Mouse (Mus musculus): Measurements from ENCODE around the gene Rnf144a.
"Not testable (repeated sequence)": the region's sequence is repeated elsewhere in the genome, so short reads cannot be mapped to it uniquely, and the experiment has no call there.

Rnf144a gene

GRCm38 (mm10) chr12:26323783-26324364 is 91.2 kb downstream of the Rnf144a start:
- DNase-seq (ENCODE audit: low read depth, low spot score) = no peak

GRCm38 (mm10) chr12:26316261-26316660 is 98.8 kb downstream of the Rnf144a start:
- peak; percentile 62 for DNase-seq (ENCODE audit: low read depth, low spot score)

DNA sequence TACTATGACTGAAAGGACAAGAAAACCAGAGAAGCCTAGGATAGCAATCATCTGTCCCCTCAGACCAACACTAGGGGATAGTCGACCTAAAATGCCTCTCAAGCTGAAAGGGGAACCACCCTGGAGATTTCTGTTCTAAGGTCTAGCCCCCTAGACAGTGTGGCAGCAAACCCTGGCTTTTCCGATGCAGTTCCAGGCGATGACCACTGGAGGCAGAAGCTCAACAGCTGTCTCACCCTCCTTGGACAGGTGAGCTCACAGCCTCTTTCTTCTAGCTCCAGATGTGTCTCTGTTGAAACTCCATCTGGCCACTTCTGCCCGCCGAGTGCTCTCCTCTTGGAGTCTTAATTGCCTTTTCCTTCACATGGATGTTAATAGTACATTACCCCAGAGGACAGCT is 100.1 kb downstream of the Rnf144a start:
- DNase-seq (ENCODE audit: low read depth, low spot score) = no peak

DNA sequence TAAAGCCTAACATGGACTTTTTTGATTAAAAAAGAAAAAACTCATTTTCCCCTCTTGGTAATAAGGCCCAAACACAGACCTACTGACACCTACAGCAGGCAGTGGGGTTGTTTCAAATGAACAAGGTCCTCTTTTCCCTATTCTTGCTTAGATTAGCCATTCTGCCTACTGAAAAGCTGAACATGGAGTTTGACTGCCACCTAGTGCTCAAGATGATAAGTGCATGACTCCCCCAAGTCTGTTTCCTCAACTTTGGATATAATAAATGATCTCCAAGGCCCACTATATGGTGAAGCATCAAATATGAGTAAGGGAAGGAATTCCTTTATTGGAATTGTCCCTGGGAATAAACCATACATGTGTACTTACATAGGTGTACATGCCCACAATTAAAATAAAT is 103.5 kb downstream of the Rnf144a start:
- DNase-seq (ENCODE audit: low read depth, low spot score) = peak; percentile 23

DNA sequence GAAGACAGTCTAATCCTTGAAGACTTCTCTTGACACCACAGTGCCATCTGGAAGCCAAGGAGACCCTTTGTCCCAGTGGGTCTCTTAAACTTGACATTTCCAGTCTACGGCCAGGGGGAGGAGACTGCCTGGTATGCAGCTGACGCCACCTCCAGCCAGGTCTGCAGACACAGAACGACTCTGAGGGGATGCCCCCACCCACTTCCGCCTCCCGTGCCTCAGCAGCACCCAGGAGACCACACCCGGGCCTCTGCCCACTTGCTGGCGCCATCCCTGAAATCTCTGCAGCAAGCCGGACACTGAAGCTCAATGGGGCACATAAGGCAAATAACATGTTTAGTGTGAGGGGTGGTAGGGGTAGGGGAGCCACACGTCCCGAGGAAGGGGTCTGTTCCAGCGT is 104.8 kb downstream of the Rnf144a start:
- no peak for DNase-seq (ENCODE audit: low read depth, low spot score)

DNA sequence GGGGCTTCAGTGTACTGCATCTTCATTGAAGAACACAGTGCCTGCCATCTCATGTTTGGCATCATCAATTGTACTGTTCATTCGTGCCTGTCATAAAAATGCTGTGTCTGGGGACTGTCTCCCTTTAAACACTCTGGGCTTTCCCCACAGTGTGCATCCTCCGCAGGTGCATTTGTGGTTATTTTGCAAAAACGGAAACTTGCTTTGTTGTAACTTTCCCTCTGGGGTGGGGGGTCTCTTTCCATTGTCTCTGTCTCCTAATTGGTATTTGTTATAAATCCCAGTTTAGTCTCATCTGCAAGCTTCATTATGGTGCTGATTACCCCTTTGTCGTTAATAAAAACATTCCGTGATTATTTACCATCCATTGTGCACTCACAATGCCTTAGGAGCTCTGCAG is 112.2 kb downstream of the Rnf144a start:
- no peak for DNase-seq (ENCODE audit: low read depth, low spot score)

DNA sequence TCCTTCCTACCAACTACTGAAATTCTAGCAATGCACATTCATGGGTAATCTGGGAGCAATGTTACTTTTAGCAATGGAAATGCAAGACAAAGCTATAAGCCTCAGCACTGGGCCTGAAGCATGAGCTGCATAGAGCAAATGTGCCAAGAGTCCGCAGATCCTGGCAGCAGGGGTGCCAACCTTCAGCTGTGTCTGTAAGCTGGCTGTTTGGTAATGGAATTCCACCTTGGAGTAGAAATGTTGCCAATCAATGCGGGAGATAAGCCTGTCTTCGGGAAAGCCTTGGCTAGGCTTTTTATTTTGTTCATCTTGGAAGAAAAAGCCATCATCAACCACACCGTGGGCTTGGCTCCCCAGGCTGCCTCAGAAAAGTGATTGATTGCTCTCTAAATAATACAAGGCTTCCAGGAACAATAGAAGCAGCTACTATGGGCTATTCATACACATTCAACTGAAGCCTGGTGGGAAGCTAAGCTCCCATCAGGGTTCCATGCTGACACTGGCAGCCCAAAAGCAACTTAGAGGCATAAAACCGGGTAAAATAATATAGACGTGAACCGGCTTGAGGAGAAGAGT is 115.5 kb downstream of the Rnf144a start:
- no peak for DNase-seq (ENCODE audit: low read depth, low spot score)

GRCm38 (mm10) chr12:26295995-26296394 is 119.1 kb downstream of the Rnf144a start:
- DNase-seq (ENCODE audit: low read depth, low spot score) = not testable (repeated sequence)

- DNase-seq (ENCODE audit: low read depth, low spot score) = no peak
Measured at GRCm38 (mm10) chr12:26289200-26289599, 125.9 kb downstream of the Rnf144a start.

DNA sequence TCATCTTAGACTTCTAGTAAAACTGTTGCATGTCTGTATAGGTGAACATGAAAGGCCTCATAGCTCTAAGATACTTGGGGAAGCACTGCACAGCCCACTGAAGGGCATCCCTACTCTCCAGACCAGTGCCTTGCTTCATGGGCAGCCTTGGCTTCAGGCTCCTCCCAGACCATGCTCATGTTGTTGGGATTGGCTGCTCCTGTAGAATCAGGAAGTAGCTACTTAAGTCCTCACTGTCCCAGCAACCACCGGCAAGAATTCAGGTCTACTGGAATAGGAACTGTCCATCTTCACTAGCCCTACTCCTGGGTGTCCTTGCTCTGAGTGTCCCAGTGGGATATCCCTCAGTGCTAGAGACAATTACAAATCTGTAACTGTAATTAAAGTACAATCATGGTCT is 126.7 kb downstream of the Rnf144a start:
- DNase-seq (ENCODE audit: low read depth, low spot score) = no peak

DNA sequence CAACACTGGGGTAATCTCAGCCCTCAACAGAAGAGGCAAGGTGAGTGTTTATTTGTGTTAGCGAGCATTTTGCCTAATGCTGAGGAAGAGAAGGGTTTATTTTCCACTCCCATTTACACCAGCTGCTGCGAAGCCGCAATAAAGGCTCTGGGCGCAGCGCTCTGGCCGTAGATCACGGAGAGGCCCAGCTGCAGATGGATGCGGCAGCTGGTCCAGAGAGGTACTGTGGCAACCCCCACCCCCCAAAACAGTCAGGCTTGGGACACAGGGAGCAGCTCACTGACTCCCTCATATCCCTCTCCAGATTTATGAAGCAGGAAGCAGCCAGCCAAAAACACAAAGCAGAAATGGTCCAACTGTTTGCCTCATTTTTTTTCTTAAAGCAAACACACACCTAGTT is 129.1 kb downstream of the Rnf144a start:
- DNase-seq (ENCODE audit: low read depth, low spot score) = no peak

DNA sequence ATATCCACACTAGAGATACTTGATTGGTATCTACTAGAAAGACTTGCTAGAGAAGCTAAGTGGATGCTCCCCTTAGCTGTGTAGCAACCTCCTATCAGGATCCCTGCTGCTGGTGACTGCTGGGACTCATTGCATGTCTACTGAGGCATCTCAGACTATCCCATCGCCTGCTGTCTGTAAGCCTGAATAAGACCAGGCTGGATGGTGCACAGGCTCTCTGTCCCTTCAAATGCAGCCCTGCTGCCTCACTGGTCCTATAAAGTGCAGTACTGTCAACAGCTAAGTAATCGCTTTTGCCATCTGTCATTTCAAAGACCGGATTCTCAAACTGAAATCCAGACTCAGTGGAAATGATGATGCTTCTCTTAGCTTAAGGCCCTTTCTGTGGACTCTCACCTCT is 129.6 kb downstream of the Rnf144a start:
- no peak for DNase-seq (ENCODE audit: low read depth, low spot score)

DNA sequence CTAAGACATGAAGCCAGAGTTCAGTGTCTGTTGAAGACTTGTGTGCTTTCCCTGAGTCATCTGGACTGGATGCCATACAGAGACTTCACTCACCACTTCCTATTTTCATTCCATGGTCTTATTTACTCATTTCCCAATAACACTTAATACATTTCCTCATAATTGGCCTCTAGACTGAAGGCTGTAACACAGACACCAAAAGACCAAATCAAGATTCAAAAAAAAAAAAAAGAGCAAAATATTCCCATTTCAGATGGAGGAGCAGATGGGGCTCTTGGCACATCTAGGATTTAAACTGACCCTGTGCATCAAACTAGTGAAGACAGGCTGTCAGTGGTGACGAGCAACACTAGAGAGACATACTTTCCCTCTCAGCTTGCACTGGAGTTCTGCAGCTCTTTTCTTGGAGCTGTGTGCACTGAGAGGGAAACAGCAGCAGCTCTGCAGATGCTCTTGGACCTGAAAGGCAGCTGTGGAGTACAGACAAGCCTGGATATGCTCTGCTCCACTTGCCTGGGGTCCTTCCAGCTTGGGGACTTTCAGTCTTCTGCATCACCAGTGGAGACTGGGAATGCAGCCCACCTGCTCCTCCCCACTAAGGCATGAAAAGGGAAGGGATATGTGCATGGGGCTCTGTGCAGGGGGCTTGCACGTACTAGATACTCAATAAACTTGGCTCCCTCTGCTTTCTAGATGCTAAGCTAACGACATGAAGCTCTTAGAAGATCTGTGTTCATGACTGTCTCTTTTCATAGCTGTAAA is 134.2 kb downstream of the Rnf144a start:
- DNase-seq (ENCODE audit: low read depth, low spot score) = no peak

DNA sequence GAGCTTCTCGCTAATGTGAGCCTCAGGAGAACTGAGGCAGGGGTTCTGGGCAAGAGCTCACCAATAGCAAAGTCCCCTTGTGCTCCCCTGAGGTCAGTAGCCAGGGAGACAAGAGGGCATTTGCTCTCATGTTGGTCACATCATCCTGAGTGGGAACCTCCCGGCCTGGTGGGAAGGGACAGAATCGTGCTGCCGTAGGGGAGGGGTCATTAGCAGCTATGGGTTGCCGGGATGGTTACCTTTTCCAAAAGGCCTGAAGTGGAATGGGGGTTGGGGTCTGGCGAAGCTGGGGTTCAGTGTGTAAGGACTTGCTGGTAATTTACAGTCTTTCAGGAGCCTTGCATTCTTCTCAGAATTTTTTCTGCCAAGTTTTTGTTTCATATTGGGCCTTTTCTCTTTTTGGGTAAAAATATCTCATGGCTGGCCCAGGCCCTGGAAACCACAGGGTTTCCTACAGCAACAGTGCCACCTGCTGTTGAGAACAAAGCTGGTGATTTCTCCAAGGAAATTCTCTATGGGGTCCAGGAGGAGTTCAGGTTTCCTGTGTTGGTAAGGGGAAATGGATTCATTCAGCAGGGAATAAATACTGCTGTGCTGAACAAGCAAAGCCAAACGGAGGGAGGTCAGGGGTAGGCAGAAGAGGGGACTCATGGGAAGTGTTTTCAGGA is 137.9 kb downstream of the Rnf144a start:
- peak; percentile 5 for DNase-seq (ENCODE audit: low read depth, low spot score)

- no peak for DNase-seq (ENCODE audit: low read depth, low spot score)
Measured at GRCm38 (mm10) chr12:26276556-26276955, 138.5 kb downstream of the Rnf144a start.
